Mouse (Mus musculus): Measurements from ENCODE around the gene Cpm.
"Not testable (repeated sequence)": the region's sequence is repeated elsewhere in the genome, so short reads cannot be mapped to it uniquely, and the experiment has no call there.

Gene Cpm

GRCm38 (mm10) chr10:117724136-117724718 lies 94.9 kb downstream of the Cpm start:
- no peak for DNase-seq (ENCODE audit: low spot score in 2 of 2)

DNA sequence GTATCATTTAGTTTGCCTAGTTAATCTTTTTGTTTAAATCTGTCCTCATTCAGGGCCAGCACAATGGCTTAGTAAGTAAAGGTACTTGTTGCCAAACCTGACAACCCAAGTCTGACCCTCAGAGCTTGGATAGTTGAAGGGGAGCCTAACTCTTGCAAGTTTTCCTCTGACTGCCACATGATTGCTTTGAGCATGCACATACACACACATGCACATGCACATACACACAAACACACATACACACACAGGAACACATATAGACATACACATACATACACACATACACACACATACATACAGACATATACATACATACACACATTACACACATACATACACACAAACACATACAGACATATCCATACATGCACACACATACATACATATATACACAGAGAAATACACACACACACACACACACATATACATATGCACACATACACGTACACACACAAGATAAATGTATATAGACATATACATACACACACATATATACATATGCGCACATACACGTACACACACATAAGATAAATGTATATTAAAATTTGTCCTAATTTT lies 95.6 kb downstream of the Cpm start:
- no peak for DNase-seq (ENCODE audit: low spot score in 2 of 2)

DNA sequence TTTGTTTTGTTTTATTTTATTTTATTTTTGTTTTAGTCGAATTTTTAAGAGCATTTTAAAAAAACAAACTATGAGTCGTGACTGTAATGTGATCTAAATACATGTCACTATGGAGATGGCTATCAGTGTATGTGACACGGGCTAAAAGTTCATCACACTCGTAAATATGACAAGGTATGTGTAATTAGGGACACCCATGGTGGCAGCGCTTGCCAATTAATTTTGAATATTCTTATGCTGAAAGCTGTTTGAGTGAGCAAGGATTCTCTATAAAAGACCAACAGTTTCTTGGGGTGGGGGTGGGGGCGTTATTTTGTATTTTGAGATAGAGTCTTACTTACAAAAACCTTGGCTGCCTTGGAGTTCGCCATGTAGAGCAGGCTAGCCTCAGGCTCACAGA lies 96.4 kb downstream of the Cpm start:
- DNase-seq (ENCODE audit: low spot score in 2 of 2) = no peak

DNA sequence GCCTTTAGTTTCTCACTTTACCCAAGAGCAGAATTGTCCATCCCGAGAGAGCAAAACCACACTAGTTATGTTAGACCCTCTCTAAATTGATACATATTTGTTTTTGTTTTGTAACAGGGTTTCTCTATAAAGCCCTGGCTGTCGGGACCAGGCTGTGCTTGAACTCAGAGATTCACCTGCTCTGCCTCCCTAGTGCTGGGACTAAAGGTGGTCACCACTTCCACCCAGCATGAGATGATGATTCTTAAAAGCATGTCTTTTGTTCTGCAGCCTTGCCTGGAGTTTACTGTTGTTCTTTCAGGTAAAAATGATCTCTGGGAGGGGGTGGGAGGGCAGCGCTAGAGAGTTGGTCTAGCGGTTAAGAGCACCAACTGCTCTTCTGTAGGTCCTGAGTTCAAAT lies 97.0 kb downstream of the Cpm start:
- no peak for DNase-seq (ENCODE audit: low spot score in 2 of 2)

DNA sequence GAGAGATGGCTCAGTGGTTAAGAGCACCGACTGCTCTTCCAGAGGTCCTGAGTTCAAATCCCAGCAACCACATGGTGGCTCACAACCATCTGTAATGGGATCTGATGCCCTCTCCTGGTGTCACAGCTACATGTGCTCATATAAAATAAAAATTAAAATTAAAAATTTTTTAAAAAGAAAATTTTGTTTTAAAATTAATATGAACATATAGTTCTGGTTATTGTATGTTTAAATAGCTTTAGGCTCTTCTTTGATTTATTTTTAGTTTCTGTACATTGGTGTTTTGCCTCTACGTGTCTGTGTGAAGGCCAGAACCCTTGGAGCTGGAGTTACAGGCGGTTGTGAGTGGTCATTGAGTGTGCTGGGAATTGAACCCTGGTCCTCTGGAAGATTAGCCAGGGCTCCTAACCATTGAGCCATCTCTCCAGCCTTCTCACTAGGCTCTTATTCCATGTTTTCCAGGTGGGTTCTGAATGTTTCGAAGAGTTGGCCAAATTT lies 97.6 kb downstream of the Cpm start:
- no peak for DNase-seq (ENCODE audit: low spot score in 2 of 2)

GRCm38 (mm10) chr10:117727518-117728110 lies 98.3 kb downstream of the Cpm start:
- DNase-seq (ENCODE audit: low spot score in 2 of 2) = no peak

DNA sequence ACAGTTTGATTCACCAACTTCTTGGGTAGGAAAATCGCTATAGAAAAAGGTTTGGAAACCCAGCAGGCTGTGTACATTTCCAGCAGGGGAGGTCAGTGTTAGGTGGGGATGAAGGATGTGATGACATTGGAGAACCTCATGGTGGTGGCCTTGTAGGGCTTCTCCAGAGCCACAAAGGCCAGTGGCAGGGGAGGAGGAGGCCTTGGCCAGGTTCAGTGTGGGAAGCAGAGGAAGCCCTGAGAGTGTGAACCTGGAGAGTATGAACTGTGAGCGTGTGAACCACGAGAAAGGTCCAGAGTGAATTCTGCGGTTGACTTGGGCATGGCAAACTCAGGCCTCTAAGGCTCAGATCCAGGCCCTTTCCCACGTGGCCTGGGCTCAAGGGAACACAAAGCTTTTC lies 99.3 kb downstream of the Cpm start:
- no peak for DNase-seq (ENCODE audit: low spot score in 2 of 2)

- DNase-seq (ENCODE audit: low spot score in 2 of 2) = no peak
These were observed 100.0 kb downstream of the Cpm start for GRCm38 (mm10) chr10:117729139-117729814.

GRCm38 (mm10) chr10:117730140-117730539 lies 100.8 kb downstream of the Cpm start:
- no peak for DNase-seq (ENCODE audit: low spot score in 2 of 2)

- no peak for DNase-seq (ENCODE audit: low spot score in 2 of 2)
These were observed 101.4 kb downstream of the Cpm start for GRCm38 (mm10) chr10:117730637-117731203.

- peak; percentile 54 to 65 for DNase-seq (ENCODE audit: low spot score in 2 of 2)
These were observed 102.2 kb downstream of the Cpm start for GRCm38 (mm10) chr10:117731244-117732101.

DNA sequence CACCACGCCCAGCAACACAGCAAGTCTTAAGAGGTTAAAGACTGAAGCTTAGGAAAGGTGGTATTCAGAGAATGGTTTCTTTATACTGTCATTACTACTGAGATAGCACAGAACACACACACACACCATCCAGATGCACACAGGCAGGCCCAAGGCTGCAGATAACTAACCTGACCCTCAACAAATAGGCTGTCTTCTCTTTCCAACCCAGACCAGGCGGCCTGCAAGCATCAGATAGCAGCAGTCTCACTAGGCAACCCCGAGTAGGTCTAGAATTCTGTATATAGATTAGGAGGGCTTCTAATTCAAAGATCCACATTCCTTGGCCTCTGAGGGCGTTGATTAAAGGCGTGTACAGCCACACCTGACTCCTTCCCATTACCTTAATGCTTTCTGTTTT lies 102.9 kb downstream of the Cpm start:
- DNase-seq (ENCODE audit: low spot score in 2 of 2) = no peak

- DNase-seq (ENCODE audit: low spot score in 2 of 2) = no peak
These were observed 103.8 kb downstream of the Cpm start for GRCm38 (mm10) chr10:117732962-117733592.

DNA sequence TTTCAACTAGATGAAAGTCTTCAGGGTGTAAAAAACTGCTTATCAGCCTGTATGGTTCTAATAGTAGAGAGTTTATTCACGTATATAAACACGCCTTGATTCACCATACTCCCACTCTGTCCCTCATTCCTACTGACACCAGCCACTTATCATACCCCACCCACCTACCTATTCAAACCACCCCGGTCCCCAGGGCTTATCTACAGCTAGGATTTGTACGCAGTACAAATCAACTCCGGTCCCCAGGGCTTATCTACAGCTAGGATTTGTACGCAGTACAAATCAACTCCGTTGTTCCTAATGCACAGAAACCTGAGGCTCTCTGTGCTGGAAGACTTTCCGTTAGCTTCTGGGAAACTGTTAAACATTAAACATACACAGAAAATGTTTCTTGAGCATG lies 104.3 kb downstream of the Cpm start:
- DNase-seq (ENCODE audit: low spot score in 2 of 2) = not testable (repeated sequence)

DNA sequence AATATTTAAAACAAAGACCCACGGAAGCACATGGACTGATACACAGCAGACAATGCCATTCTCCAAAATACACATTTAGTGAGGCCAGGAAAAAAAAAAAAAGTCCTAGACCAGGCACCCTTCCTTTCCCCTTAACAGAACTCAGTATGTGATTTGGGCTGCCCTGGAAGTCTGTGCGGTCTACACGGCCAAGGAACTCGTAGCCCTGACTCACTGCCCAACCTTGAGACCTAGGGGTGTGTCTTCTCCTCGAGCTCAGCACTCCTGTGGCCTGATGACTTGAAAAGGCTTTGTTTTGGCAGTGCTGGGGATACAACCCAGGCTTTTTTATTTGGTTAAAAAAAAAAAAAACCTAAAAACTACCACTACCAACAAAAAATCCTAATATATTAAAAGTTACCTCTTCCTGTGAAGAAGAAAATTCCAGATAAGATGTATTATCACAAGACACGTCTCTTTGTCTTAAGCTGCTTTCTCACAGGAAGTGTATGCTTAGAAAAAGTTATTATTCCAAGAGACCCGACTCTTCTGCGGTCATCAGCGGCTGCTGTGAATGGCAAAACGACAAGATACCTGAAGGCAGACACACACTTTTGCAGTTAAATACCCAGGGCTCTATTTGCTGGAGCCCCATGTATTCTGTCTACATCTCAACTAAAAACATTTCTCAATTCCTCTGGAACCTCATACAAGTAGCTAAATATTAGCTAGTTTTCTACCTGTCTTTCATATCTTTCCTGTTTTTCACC lies 105.0 kb downstream of the Cpm start:
- not testable (repeated sequence) for DNase-seq (ENCODE audit: low spot score in 2 of 2)

- not testable (repeated sequence) for DNase-seq (ENCODE audit: low spot score in 2 of 2)
These were observed 106.1 kb downstream of the Cpm start for GRCm38 (mm10) chr10:117735396-117735795.

GRCm38 (mm10) chr10:117736573-117736972 lies 107.3 kb downstream of the Cpm start:
- no peak for DNase-seq (ENCODE audit: low spot score in 2 of 2)

Data from thymus, postnatal 10 days (tissue).